Mouse (Mus musculus) adrenal gland, postnatal 36 days (tissue): Measurements from ENCODE around the gene Nell1. TPM values are rescaled to one million over a fixed set of nuclear protein-coding genes. Genes with fewer than 3 reads are reported as not detected.

Experiments
- DNase-seq, 2 experiments: peaks; one replicate each; pipeline ENCODE4 v3.0.0; 2021; ENCODE audit warnings: mixed read lengths in 1 of 2
- total RNA-seq, 2 experiments: library from RNA; stranded (reverse); gene quantifications; 2 replicates each; pipeline ENCODE4 v1.2.3; 2021

Gene Nell1
- total RNA-seq, 2 experiments from 2014 or later, result 0.53 to 1.1 TPM

DNA sequence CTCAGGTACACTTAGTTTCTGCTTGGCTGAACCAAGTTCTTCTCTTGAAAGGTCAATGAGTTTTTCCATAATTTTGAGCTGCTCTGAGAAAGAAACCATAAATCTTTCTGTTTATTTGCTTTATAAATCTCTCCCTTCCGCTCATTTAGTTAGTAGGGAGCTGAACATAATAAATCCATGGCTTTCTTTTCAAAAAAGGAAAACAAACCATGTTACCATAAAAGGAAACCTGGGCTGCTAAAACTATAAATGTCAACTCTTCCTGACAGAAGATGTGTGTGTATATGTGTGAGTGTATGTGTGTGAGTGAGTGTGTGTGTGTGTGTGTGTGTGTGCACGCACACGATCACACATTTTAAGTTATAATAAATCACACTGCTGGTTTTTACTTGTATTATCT is 320.8 kb downstream of the Nell1 start:
- DNase-seq, result no peak

DNA sequence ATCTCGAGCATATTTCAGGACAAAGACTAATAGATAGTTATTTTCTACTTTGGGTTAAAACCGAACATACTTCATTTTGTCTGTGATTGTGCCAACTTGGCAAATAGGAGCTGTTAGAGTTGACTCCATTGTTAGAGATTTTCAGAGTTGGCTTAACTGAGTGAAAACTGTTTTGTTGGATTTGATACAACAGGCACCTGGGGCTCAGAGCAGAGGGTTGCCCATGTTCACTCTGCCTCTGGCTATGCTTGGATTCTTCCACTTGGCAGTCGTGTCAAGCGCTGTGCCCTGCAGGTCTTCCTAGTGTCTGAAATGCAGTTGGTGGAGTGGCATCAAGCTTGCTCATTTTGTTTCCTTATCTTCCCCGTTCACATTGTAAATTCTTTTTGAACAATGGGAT is 363.6 kb downstream of the Nell1 start:
- no peak for DNase-seq

DNA sequence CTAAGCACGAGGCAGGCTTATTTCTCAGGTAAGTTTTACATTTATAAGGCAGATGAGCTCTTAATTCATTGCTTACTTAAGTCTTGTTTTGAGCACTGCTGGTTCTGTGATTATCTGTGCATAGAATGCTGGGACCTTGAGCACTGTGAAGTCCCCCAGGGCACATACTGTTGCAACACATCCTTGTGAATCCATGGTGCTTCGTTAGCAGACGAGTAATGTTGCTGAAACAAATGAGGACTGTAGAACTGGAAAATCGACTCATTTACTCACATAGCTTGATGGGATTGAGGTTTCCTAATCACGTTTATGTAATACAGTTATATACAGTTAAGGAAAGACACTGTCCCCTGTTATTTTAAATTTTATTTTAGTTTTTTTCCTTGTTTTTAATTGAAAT is 364.1 kb downstream of the Nell1 start:
- DNase-seq, result no peak

DNA sequence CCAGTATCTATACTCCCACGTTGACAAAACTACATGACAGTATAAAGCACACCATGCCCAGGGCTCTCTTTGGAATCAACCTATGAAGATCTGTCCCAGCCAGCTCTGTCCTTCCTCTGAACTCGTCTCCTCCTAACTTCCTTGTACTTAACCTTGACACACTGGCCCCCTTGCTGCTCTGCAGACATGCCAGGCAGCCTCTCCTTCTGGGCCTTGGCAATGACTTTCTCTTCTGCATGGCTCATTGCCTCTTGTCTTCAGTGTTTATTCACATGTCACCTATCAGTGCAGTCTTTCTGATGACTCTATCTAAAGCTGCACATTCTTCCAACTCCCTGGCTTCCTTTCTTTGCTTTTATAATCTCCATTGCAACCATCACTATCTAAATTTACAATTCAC is 376.9 kb downstream of the Nell1 start:
- no peak for DNase-seq

DNA sequence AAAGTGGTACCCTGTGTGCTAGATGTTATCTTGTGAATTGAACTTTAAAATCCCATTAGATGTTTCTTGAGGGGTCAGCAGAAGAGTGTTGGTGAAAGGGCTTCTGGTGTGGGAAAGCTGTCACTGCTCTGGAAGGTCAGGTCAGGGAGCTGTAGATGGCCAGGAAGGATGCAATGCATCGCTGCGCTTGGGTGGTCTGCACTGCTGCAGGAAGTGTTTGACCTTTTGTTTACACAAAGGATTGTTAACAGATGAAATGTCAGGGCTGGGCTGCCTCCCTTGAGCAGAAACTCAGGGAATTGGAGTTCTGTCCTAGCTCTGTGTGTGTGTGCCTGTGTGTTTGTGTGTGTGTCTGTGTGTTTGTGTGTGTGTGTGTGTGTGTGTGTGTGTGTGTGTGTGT is 382.5 kb downstream of the Nell1 start:
- DNase-seq, result no peak

DNA sequence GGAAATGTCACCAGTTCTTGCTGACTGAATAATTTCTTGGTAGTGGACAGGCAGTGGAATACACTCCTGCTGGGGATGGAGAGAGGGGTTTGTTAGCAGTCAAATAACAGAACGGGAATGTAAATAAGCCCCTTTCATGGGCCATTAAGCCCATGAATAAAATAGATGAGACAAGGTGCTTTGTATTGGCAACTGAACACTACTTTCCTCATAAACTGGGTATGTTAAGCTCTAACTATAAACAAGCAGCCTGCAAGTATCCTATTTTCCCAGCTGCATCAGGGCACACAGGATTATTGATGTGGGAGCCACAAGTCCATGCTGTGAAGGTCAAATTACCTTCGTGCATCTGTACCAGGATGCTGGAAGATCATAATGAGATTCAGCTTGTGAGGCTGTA is 387.4 kb downstream of the Nell1 start:
- DNase-seq, result no peak

DNA sequence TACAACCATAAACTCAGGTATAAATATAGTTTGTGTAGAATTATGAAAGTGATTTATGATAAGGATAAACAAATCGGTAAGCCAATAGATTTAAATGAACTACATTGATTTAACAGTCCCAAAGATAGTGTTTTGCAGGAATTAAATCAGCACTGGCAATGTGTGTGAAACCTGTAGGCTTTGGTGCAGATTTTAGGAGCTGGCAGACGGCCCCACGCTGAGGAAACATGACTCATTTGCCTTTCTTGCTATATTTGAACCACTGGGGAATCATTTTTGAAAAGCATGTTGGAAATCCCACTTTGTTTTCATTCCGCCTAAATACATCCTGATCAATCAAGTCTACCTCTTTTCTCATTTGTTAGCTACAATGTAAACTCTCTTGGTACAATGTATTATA is 400.2 kb downstream of the Nell1 start:
- DNase-seq, result no peak

DNA sequence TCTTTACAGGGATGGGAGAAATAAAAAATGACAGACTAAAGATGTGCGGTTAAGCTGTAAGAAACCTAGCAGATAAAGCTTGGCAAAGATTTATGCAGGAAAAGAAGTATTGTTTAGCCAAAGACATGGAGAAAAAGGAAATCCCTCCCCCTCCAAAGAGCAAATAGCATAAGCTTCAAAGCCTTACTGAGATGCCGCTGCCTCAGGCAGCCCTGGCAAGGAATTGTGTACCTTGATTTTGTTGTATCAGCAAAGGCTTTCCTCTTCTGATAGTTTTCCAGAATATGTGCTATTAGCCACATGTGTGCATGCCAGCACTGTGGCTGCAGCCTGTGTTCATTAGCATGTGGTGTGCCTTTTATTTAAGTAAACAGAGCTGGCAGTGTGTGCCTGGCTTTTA is 435.8 kb downstream of the Nell1 start:
- no peak for DNase-seq

DNA sequence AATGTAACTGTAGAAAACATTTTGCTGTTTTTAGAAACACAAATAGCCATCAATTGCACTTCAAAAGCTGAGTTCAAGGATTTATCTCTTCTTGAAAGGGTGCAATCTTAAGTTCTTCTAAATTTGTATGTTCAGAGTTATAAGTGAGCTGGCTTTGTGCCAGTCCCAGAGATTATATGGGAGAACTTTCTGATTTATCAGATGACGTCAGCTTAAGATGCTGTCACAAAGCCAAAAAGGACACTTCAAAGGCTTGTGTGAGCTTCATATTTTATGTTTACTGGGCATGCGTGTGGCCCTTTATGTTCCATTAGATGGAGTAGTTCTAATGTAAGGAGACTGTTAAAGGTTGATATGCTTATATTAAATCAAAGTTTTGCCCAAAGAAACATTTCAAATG is 445.3 kb downstream of the Nell1 start:
- peak; percentile 0 to 1 for DNase-seq

DNA sequence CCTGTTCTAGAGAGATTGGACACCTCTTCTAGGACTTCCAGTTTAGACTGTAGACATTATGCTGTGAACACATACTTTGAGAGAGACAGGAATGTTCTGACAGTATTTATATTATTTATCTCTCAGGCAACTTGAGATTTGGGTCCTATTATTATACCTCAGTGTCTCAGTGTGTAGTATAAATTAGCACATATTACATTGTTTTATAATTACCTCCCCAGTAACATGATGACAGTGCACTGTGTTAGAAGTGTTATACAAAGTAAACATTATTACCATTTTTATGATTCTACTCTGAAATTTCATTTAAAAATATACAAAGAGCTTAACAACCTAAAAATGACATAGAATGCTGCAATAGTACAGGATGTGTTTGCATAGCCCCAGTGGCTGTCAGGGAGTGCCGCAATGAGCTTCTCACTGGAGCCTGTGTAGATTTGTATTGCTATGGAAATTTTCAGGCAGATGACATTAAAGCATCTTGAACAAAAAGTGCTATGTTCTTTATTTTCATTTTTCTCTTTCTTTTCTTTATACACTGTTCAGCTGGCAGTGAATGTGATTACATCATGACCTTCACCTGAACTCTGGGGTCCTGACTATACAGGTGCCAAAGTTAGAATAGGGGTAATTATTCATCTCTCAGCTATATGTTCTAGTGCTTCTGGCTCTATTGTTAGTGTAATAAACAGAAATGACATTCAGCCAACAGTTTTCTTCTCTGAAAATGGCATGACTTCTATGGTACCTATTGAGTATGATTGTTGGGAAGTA is 447.9 kb downstream of the Nell1 start:
- no peak for DNase-seq

DNA sequence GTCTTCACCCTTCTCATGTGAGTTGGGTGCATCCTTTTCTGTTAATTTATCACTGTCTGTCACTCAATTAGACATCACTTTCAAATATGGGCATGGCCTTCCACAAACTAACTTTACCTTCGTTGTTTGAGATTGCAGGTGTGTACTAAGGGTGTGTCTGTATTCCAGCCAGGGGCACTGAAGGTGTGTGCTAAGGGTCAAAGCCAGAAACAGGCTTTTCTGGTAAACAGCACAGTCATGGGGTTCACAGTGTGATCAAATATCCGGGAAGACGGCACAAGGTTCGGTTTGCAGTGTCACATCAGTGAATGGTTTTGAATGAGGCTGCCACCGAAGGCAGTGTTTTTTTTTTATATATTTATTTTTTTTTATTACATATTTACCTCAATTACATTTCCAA is 455.1 kb downstream of the Nell1 start:
- no peak for DNase-seq

DNA sequence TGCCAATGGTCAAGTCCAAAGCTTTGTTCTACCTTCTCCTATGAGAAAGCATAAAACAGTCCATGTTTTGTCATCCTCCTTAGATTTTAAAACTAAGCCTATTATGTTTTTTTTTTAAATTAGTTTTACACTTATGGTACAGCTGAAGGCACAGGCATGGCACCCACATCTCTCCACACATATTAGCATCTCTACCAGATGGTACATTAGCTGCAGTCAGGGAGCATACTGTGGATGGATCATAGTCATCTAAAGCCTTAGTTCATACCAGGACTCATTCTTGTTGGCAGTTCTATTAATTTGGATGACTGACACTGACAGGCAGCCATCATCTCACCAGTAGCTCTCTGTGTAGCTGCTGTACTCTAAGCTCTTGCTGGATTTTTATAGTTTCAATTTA is 466.6 kb downstream of the Nell1 start:
- no peak for DNase-seq

DNA sequence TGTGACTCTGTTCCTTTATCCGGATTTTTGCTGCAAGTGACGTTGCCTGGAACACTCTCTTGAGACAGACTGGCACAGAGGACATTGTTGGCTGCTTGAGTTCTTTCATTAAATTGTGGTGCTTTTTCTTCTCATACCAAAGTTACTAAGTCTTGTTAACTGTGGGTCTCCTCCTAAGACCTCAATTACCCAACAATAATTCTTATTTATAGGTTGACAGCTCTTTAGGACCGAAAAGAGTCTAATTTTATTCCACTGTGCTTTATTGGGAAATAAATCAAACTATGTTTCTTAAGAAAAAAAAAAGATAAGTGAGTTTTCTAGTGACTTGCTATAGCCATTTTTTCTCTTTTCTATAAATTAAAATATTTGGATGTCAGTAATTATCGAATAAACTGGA is 472.7 kb downstream of the Nell1 start:
- DNase-seq, result no peak

DNA sequence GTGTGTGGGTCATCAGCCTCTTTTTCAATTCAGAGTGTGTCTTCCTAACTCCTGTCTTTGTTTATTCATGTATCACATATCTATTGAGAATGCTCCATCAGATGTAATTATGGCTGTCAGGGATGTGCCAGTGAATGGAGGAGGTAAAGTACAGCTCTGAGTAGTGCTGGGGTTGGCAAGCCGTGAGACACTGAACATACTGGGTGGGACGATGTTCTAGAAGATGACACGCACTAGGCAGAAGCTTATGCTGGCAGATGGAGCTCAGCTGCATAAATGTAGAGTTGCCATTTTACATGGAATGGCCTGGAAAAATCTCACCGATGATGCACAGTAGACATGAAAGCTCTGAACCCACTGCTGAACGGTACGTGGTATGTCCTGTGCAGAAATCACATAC is 493.1 kb downstream of the Nell1 start:
- DNase-seq, result no peak

DNA sequence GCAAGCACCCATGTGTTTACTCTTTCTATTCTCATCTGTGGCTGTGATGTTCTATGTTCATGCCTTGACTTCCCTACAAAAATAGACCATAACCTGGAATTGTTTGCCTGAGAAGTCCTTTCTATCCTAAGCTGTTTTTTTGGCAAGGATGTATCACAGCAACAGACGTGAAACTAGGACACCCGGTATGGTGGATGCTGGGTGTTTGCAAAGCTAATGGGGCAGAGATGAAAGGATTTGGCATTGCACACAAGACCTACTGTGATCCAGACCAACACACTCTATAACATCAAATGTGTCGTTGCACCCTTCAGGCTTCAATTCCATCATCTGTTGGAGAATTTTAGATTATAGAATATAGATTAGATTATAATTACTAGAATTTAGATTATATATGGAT is 495.9 kb downstream of the Nell1 start:
- DNase-seq, result no peak

DNA sequence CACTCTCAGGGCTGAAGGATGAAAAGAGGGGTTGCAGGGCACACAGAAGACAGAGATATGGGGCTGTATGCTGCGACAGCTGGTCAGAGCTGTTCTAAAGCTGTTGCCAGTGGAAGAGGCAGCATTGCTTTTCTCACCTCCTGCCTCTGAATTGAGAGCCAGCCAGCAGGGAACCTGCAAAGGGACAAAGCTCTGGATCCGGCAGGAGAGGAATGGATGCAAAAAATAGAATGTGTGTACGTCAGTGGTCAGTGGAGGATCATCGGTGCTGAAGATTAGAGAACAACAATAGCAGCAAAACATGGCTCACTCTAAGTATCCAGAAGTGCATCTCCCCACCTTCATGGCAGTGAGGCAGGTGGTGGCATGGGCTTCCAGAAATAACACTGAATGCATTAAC is 507.3 kb downstream of the Nell1 start:
- no peak for DNase-seq

DNA sequence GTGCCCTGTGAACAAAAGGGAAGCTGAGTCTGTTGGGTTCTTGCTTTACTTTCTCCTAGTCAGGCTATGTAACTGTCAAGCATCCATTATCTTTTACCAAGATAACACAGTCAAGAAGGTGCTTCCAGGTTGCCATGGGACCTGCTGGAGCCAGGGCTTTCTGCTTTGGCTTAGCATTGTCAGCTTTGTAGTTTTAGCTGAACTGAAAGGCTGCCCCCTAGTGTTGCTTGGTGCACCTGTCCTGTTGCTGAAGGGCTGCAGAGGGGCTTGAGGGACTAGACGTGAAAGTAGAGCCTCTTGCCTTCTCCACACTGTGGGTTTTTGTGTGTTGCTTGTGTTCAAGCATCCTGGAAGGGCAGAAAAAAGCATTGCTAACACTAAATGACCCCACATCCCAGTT is 510.6 kb downstream of the Nell1 start:
- peak; percentile 28 to 67 for DNase-seq

DNA sequence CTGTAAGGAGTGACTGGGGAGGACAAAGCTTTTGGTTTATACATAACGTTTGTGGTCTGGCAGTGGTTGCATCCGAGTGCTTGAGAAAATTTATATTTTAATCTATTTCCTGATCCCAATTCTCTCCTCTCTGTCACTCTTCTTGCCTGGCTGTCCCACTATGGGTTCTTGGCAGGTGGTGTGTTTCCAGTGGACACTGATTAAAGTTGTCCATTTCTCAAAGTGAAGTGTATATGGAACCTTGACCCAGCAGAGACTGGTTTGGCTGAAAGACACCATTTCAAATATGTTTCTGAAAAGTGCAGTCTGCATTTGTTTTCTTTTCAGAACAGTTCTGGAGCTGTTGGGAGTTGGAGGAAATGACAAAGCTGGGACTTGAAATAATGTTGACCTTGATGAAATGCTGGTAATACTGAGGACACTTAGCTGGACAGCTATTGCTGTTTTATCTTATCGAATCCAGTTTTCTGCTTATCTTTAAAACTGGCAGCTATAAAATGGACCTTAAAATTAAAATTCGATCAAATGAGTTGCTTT is 512.3 kb downstream of the Nell1 start:
- no peak for DNase-seq

DNA sequence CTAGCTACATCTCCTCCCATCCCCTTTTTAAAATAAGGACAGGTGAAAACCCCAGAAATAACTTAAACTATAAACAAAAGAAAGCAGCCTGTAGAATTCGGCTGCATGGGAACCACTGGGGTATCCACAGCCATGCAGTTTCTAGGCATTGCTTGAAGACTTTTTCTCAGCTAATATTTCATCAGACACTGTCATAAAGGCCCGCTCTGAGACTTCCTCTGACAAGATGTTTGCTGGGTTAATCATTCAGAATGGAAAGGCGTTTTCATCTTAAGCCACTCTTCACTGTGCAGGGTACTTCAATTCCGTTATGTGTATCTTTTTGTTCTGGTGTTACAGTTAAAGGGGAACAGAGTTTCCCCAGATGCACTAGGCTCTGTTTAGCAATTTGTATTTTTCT is 526.9 kb downstream of the Nell1 start:
- DNase-seq, result no peak

DNA sequence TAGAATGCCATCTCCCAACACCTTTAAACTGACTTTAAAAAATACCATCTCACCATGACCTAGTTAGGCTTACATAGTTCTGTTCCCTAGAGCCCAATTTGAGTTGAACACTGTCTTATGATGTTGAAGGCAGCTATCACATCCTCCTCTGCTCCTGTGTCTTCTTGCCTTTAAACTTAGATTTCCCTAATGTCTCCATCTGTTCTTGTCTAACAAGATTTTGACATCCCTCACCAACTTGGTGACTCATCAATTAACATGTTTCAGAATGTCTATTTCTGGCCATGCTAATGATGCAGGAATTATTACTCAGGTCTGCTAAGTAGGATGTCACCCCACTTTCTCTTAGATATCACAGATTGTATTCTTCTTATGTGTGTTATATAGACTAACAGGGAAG is 532.4 kb downstream of the Nell1 start:
- no peak for DNase-seq

DNA sequence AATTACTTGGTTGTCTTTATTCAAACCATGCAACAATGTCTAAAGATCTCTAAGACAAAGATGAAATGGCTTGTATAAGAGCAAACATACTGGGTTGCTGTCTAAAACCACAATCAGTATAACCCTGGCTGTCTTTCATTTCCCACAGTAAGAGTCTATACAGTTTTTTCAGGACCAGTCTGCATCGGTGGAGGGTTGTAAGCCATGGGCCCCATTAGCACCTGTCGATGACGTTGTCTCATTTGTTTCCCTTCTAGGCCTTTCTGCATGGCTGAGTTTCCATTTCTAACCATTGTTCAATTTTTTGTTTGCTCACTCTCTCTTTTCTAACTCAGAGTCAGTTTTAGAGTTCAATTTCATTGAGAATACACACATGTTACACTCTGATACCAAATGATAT is 540.2 kb downstream of the Nell1 start:
- no peak for DNase-seq

DNA sequence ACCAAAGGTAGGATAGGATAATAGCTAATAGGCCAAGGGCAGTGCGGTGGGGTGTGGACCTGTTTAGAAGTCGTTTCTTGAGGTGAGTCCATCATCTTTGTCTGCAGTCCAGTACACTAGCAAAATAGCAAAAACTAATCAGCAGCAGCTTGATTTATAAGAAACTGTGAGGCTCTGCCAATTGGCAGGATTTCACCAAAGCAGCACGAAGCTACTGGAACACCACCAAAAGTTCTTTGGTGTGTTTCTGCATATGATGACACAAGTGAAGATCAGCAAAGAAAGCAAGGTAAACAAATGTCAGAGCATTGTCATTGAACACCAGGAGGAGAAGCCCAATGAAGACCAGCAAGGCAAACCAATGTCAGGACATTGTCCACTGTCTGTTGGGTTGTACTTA is 542.0 kb downstream of the Nell1 start:
- no peak for DNase-seq

DNA sequence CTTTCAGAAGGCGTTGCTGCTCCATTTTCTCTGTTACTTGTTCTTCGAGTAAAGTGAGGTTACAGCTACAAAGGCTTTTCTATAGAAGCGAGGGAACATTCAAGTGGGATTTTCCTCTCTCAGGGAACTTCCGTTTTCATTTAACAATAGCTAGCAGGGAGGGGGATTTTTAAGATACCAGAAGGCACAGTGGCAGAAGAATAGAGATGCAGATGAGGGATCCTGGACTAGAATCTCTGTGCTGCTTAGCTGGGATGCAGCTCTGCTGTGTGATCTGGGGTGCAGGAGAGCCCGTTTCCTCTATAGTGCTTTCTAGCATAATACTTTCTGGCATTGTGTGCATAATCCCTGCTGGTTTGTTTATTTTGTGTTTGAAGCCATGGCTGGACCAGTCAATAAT is 568.7 kb downstream of the Nell1 start:
- DNase-seq, result no peak

DNA sequence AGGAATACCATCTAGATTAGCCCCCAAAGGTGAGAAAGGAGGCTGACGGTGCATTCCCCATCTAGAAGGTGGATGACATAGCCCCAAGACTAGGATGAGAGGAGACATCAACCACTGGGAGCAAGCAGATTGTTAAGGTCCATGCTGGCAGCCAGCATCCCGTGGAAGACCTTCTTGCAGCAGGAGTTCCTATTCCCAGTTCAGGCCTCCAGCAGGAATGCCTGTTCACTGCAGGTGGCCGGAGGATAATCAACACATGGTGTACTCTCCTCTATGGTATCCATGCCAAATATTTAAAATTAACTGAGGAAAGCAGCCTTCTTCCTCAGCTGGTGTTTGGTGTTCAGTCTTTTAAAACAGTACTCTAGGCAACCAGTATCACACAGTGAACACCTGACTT is 574.9 kb downstream of the Nell1 start:
- no peak for DNase-seq

DNA sequence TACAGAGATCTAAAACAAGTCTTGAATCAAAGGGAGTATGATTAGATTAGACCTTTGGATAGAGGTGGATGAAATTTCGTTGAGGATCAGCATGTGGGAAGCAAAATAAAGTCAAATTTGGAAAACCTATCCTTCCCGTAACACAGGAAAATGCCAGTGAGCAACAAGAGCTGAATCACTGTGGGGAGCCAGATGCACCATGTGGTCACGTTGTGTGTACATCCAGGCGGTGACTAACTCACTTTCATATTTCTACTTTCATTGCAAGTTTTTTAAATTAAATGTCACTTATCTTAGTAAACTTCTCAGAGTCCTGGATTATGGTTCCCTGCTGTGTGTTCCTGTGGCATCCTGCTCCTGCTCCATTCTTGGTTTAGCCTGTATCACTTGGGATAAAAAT is 576.8 kb downstream of the Nell1 start:
- no peak for DNase-seq
